Mouse (Mus musculus): Measurements from ENCODE around the gene Tex2.
A peak's percentile ranks its signal among the peaks of the same experiment; 100 is the strongest.
"Not testable (repeated sequence)": the region's sequence is repeated elsewhere in the genome, so short reads cannot be mapped to it uniquely, and the experiment has no call there.

Gene Tex2

GRCm38 (mm10) chr11:106612961-106613637 is at the start of gene Tex2:
Gene Tex2, minus strand, starts transcription at chr11:106613423.
- peak; percentile 98 for DNase-seq

- no peak for DNase-seq
These were observed 49.6 kb upstream of the Tex2 start for GRCm38 (mm10) chr11:106662634-106663407.

GRCm38 (mm10) chr11:106660453-106661081 is 47.3 kb upstream of the Tex2 start:
- no peak for DNase-seq

GRCm38 (mm10) chr11:106659598-106660295 is 46.5 kb upstream of the Tex2 start:
- DNase-seq, result peak; percentile 49

- peak; percentile 77 for DNase-seq
These were observed 45.0 kb upstream of the Tex2 start for GRCm38 (mm10) chr11:106658051-106658880.

- not testable (repeated sequence) for DNase-seq
These were observed 43.8 kb upstream of the Tex2 start for GRCm38 (mm10) chr11:106656896-106657498.

GRCm38 (mm10) chr11:106648347-106648746 is 35.1 kb upstream of the Tex2 start:
- DNase-seq, result peak; percentile 79

- no peak for DNase-seq
These were observed 29.9 kb upstream of the Tex2 start for GRCm38 (mm10) chr11:106642966-106643637.

GRCm38 (mm10) chr11:106641580-106641979 is 28.4 kb upstream of the Tex2 start:
- no peak for DNase-seq

GRCm38 (mm10) chr11:106640059-106640458 is 26.8 kb upstream of the Tex2 start:
- DNase-seq, result no peak

- no peak for DNase-seq
These were observed 26.1 kb upstream of the Tex2 start for GRCm38 (mm10) chr11:106639356-106639692.

GRCm38 (mm10) chr11:106638551-106639355 is 25.5 kb upstream of the Tex2 start:
- no peak for DNase-seq

GRCm38 (mm10) chr11:106637754-106638153 is 24.5 kb upstream of the Tex2 start:
- DNase-seq, result no peak

GRCm38 (mm10) chr11:106635946-106636345 is 22.7 kb upstream of the Tex2 start:
- DNase-seq, result no peak

GRCm38 (mm10) chr11:106634175-106634574 is 21.0 kb upstream of the Tex2 start:
- not testable (repeated sequence) for DNase-seq

GRCm38 (mm10) chr11:106633456-106633855 is 20.2 kb upstream of the Tex2 start:
- DNase-seq, result no peak

- peak; percentile 65 for DNase-seq
These were observed 14.5 kb upstream of the Tex2 start for GRCm38 (mm10) chr11:106627692-106628091.

- DNase-seq, result no peak
These were observed 12.4 kb upstream of the Tex2 start for GRCm38 (mm10) chr11:106625577-106625976.

- no peak for DNase-seq
These were observed 10.4 kb upstream of the Tex2 start for GRCm38 (mm10) chr11:106623629-106624028.

GRCm38 (mm10) chr11:106622056-106622455 is 8.8 kb upstream of the Tex2 start:
- DNase-seq, result no peak
